Comparison of ENCODE assay signal across 8 mouse cellular contexts in the genomic region with DNA sequence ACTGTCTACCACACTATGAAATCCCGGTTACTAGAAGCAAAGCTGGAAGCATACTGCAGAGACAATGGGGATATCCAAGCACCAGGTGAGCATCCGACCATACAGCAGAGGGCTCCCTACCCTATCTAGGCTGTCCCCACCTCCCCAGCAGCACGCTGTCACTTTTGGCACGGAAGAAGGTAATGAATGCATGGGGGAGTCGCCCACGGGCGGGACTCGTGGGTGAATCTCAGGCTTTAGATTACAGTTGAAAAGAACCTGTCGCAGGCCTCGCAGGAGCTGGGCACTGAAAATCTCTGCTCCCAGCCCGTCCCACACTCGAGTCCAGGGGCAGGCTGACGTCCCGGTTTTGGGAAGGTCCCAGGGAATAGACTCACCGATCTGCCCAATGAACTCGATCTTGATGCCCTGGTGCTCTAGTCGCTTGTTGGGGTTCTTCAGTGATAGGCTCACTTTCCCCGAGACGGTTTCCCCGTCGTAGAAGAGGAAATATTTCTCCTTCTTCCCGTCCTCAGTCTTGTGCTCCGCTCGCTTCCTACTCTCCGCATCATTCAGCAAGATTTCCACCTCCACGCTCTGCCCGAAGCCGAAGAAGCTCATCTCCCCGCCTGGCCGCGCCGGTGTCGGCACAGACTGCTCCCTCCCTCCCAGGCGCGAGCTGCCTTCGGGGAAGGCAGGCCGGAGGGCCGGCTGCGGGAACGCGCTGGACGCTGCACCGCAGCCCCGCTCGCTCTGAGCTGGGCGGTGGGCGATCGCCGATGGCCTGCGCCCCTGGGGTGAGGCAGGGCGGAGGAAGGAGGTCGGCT. TPM values are rescaled to one million over a fixed set of nuclear protein-coding genes. Genes with fewer than 3 reads are reported as not detected.
DNase-seq lines count a peak whose midpoint lies in the region; ATAC-seq and TF ChIP-seq lines count a peak whose summit lies in the region.

No protein-coding gene starts in this region.

- no peak for TF ChIP-seq POLR2A in bone marrow, adult 2 months (IDR thresholded peaks at IDR 0.05; ENCODE audit: borderline replicate concordance, control insufficient read depth, low read depth, low read length)

- no peak for TF ChIP-seq EP300 in stomach, postnatal 0 days (optimal IDR thresholded peaks at IDR 0.05)

- no peaks in the 10 kb centered on the region for H3K27me3 ChIP-seq in erythroblast, embryonic 14.5 days (ENCODE audit: control insufficient read depth)
- no peaks in the 10 kb centered on the region for H3K27me3 ChIP-seq in heart, embryonic 13.5 days (replicated peaks)
- no peaks in the 10 kb centered on the region for H3K27me3 ChIP-seq in kidney, postnatal 0 days (ENCODE audit: insufficient read depth, low read length)
- no peaks in the 10 kb centered on the region for H3K27me3 ChIP-seq in liver, embryonic 13.5 days
- H3K27me3 ChIP-seq in neural tube, embryonic 12.5 days (replicated peaks): no peaks in the 10 kb centered on the region
- no peaks in the 10 kb centered on the region for H3K27me3 ChIP-seq in stomach, postnatal 0 days (ENCODE audit: control insufficient read depth, insufficient read depth, low read length)

- H3K4me3 ChIP-seq in bone marrow, adult 2 months (replicated peaks; ENCODE audit: control insufficient read depth, low read depth, low read length): peak overlapping the region; percentile 95
- H3K4me3 ChIP-seq in erythroblast, embryonic 14.5 days (replicated peaks): peak overlapping the region; percentile 100
- H3K4me3 ChIP-seq in heart, embryonic 13.5 days: peak overlapping the region; percentile 99
- H3K4me3 ChIP-seq in kidney, postnatal 0 days (replicated peaks; ENCODE audit: low read depth, low read length): peak overlapping the region; percentile 94
- H3K4me3 ChIP-seq in liver, embryonic 13.5 days (replicated peaks): peak overlapping the region; percentile 97
- H3K4me3 ChIP-seq in neural tube, embryonic 12.5 days: peak overlapping the region; percentile 95
- peak overlapping the region; percentile 95 for H3K4me3 ChIP-seq in stomach, postnatal 0 days (ENCODE audit: low read depth, low read length)

- no peaks in the 10 kb centered on the region for H3K9me3 ChIP-seq in erythroblast, embryonic 14.5 days (ENCODE audit: control insufficient read depth, low read length)
- no peaks in the 10 kb centered on the region for H3K9me3 ChIP-seq in heart, embryonic 13.5 days
- no peaks in the 10 kb centered on the region for H3K9me3 ChIP-seq in kidney, postnatal 0 days (replicated peaks; ENCODE audit: low read length)
- no peaks in the 10 kb centered on the region for H3K9me3 ChIP-seq in liver, embryonic 13.5 days (replicated peaks)
- H3K9me3 ChIP-seq in neural tube, embryonic 12.5 days: no peaks in the 10 kb centered on the region
- no peaks in the 10 kb centered on the region for H3K9me3 ChIP-seq in stomach, postnatal 0 days (ENCODE audit: control insufficient read depth, low read length)

- ATAC-seq in heart, embryonic 13.5 days (ENCODE audit: extremely low read depth, insufficient number of reproducible peaks, low FRiP score, low TSS enrichment): peak; percentile 7; the same call in 1 of the 2 replicates
- no peak; the same call in 1 of the 2 replicates for ATAC-seq in kidney, postnatal 0 days (replicated peaks; ENCODE audit: low FRiP score, low read depth)
- peak; percentile 45 for ATAC-seq in liver, embryonic 13.5 days (ENCODE audit: low read depth)
- peak; percentile 23 for ATAC-seq in neural tube, embryonic 12.5 days (ENCODE audit: low FRiP score, low read depth)
- ATAC-seq in stomach, postnatal 0 days (ENCODE audit: low FRiP score, low TSS enrichment): peak; percentile 42; the same call in 1 of the 2 replicates

- under 1% methylated on average over 52 of the region's 52 CpGs for WGBS in bone marrow, adult 2 months
- under 1% methylated on average over 52 of the region's 52 CpGs for WGBS in heart, embryonic 13.5 days
- under 1% methylated on average over 52 of the region's 52 CpGs for WGBS in kidney, postnatal 0 days
- under 1% methylated on average over 52 of the region's 52 CpGs for WGBS in liver, embryonic 13.5 days (ENCODE audit: insufficient replicate concordance)
- WGBS in neural tube, embryonic 12.5 days: under 1% methylated on average over 52 of the region's 52 CpGs
- under 1% methylated on average over 50 of the region's 52 CpGs for WGBS in stomach, postnatal 0 days

- H3K27ac ChIP-seq in bone marrow, adult 2 months (ENCODE audit: control insufficient read depth, insufficient read depth, low read depth, low read length, poor library complexity): peak overlapping the region; percentile 78
- H3K27ac ChIP-seq in heart, embryonic 13.5 days (replicated peaks): peak overlapping the region; percentile 93
- peak overlapping the region; percentile 90 for H3K27ac ChIP-seq in kidney, postnatal 0 days
- peak overlapping the region; percentile 84 for H3K27ac ChIP-seq in liver, embryonic 13.5 days
- H3K27ac ChIP-seq in neural tube, embryonic 12.5 days: peak overlapping the region; percentile 75
- H3K27ac ChIP-seq in stomach, postnatal 0 days (replicated peaks): peak overlapping the region; percentile 97

- peaks cover 23% of the 10 kb centered on the region for H3K36me3 ChIP-seq in erythroblast, embryonic 14.5 days (ENCODE audit: control insufficient read depth)
- peaks cover 18% of the 10 kb centered on the region for H3K36me3 ChIP-seq in heart, embryonic 13.5 days
- H3K36me3 ChIP-seq in kidney, postnatal 0 days (ENCODE audit: insufficient read depth, low read length): no peaks in the 10 kb centered on the region
- H3K36me3 ChIP-seq in liver, embryonic 13.5 days: peaks cover 13% of the 10 kb centered on the region
- peaks cover 4% of the 10 kb centered on the region; the same call in 1 of the 2 replicates for H3K36me3 ChIP-seq in neural tube, embryonic 12.5 days
- H3K36me3 ChIP-seq in stomach, postnatal 0 days (ENCODE audit: control insufficient read depth, insufficient read depth, low read length): no peaks in the 10 kb centered on the region

- peaks cover 5% of the 10 kb centered on the region for H3K4me1 ChIP-seq in bone marrow, adult 2 months (ENCODE audit: control insufficient read depth, insufficient read depth, low read length)
- peaks cover 55% of the 10 kb centered on the region for H3K4me1 ChIP-seq in erythroblast, embryonic 14.5 days (ENCODE audit: control insufficient read depth)
- H3K4me1 ChIP-seq in heart, embryonic 13.5 days: peaks cover 48% of the 10 kb centered on the region
- H3K4me1 ChIP-seq in kidney, postnatal 0 days (replicated peaks; ENCODE audit: insufficient read depth, low read length): peaks cover 23% of the 10 kb centered on the region
- H3K4me1 ChIP-seq in liver, embryonic 13.5 days (replicated peaks): peaks cover 52% of the 10 kb centered on the region
- peaks cover 44% of the 10 kb centered on the region for H3K4me1 ChIP-seq in neural tube, embryonic 12.5 days
- H3K4me1 ChIP-seq in stomach, postnatal 0 days (replicated peaks; ENCODE audit: control insufficient read depth, insufficient read depth): peaks cover 7% of the 10 kb centered on the region; the same call in 1 of the 2 replicates

- peak overlapping the region; percentile 97 for H3K4me2 ChIP-seq in heart, embryonic 13.5 days
- H3K4me2 ChIP-seq in kidney, postnatal 0 days (ENCODE audit: low read length): peak overlapping the region; percentile 63
- H3K4me2 ChIP-seq in liver, embryonic 13.5 days: peak overlapping the region; percentile 96
- H3K4me2 ChIP-seq in neural tube, embryonic 12.5 days (replicated peaks): peak overlapping the region; percentile 87
- H3K4me2 ChIP-seq in stomach, postnatal 0 days (replicated peaks; ENCODE audit: low read depth): peak overlapping the region; percentile 93

- peak overlapping the region; percentile 99 for H3K9ac ChIP-seq in heart, embryonic 13.5 days
- peak overlapping the region; percentile 93 for H3K9ac ChIP-seq in kidney, postnatal 0 days (ENCODE audit: low read depth, low read length)
- H3K9ac ChIP-seq in liver, embryonic 13.5 days: peak overlapping the region; percentile 93
- H3K9ac ChIP-seq in neural tube, embryonic 12.5 days: peak overlapping the region; percentile 86
- peak overlapping the region; percentile 90 for H3K9ac ChIP-seq in stomach, postnatal 0 days (ENCODE audit: low read length)

- peak; percentile 27; the same call in 1 of the 2 replicates for TF ChIP-seq CTCF in bone marrow, adult 2 months (IDR thresholded peaks at IDR 0.05; ENCODE audit: control insufficient read depth, insufficient read depth, low read length)
- TF ChIP-seq CTCF in kidney, postnatal 0 days (IDR thresholded peaks at IDR 0.05; ENCODE audit: low read depth): peak; percentile 38; the same call in 1 of the 2 replicates
- peak; percentile 50 for TF ChIP-seq CTCF in stomach, postnatal 0 days (IDR thresholded peaks at IDR 0.05; ENCODE audit: low read depth)

- DNase-seq in CD4-positive helper T cell, adult 2 months (ENCODE audit: low read depth, low spot score): peak; percentile 77
- peak; percentile 47 for DNase-seq in kidney, postnatal 0 days (ENCODE audit: low spot score)
- DNase-seq in liver, embryonic 13.5 days: peak; percentile 21
- DNase-seq in stomach, postnatal 0 days (ENCODE audit: low spot score): peak; percentile 60

RNA-seq across cellular contexts. Expression of gene Vps26b, which starts 0.6 kb away (rescaled TPM):
- polyA plus RNA-seq in bone marrow, adult 2 months (2011; ENCODE audit: insufficient read depth, insufficient read length, low replicate concordance, missing spikeins): 6.6 and 17.7 TPM in 2 replicates
- 1.0 and 1.1 TPM in 2 replicates for polyA plus RNA-seq in erythroblast, embryonic 14.5 days (2012)
- polyA plus RNA-seq in heart, embryonic 13.5 days (2015; fragmentation: Nextera tagmentation; extraction: Ambion mirVana): 19.8 and 21.1 TPM in 2 replicates
- 27.7 and 28.1 TPM in 2 replicates for polyA plus RNA-seq in kidney, postnatal 0 days (2015; fragmentation: Nextera tagmentation; extraction: Ambion mirVana)
- polyA plus RNA-seq in liver, embryonic 13.5 days (2015; fragmentation: Nextera tagmentation; extraction: Ambion mirVana): 10.2 and 12.2 TPM in 2 replicates
- polyA plus RNA-seq in neural tube, embryonic 12.5 days (2016; fragmentation: Nextera tagmentation; extraction: Ambion mirVana): 66.2 TPM in 2 replicates
- polyA plus RNA-seq in stomach, postnatal 0 days (2015; fragmentation: Nextera tagmentation; extraction: Ambion mirVana): 18.0 and 19.6 TPM in 2 replicates

RNA-seq across cellular contexts. Expression of gene Ncapd3, which starts 0.8 kb away (rescaled TPM):
- polyA plus RNA-seq in bone marrow, adult 2 months (2011; ENCODE audit: insufficient read depth, insufficient read length, low replicate concordance, missing spikeins): 25.6 and 32.8 TPM in 2 replicates
- polyA plus RNA-seq in erythroblast, embryonic 14.5 days (2012): 1.2 and 1.5 TPM in 2 replicates
- 16.5 and 18.1 TPM in 2 replicates for polyA plus RNA-seq in heart, embryonic 13.5 days (2015; fragmentation: Nextera tagmentation; extraction: Ambion mirVana)
- polyA plus RNA-seq in kidney, postnatal 0 days (2015; fragmentation: Nextera tagmentation; extraction: Ambion mirVana): 13.0 and 15.3 TPM in 2 replicates
- polyA plus RNA-seq in liver, embryonic 13.5 days (2015; fragmentation: Nextera tagmentation; extraction: Ambion mirVana): 25.0 and 32.7 TPM in 2 replicates
- polyA plus RNA-seq in neural tube, embryonic 12.5 days (2016; fragmentation: Nextera tagmentation; extraction: Ambion mirVana): 24.8 and 27.6 TPM in 2 replicates
- 6.8 and 7.5 TPM in 2 replicates for polyA plus RNA-seq in stomach, postnatal 0 days (2015; fragmentation: Nextera tagmentation; extraction: Ambion mirVana)

RNA-seq across cellular contexts. Expression of gene Thyn1, which starts 29.7 kb away (rescaled TPM):
- 23.6 and 42.5 TPM in 2 replicates for polyA plus RNA-seq in bone marrow, adult 2 months (2011; ENCODE audit: insufficient read depth, insufficient read length, low replicate concordance, missing spikeins)
- polyA plus RNA-seq in erythroblast, embryonic 14.5 days (2012): 0.09 and 0.14 TPM in 2 replicates
- 95.5 and 103 TPM in 2 replicates for polyA plus RNA-seq in heart, embryonic 13.5 days (2015; fragmentation: Nextera tagmentation; extraction: Ambion mirVana)
- 153 and 154 TPM in 2 replicates for polyA plus RNA-seq in kidney, postnatal 0 days (2015; fragmentation: Nextera tagmentation; extraction: Ambion mirVana)
- 72.1 and 74.2 TPM in 2 replicates for polyA plus RNA-seq in liver, embryonic 13.5 days (2015; fragmentation: Nextera tagmentation; extraction: Ambion mirVana)
- polyA plus RNA-seq in neural tube, embryonic 12.5 days (2016; fragmentation: Nextera tagmentation; extraction: Ambion mirVana): 128 and 136 TPM in 2 replicates
- 94.3 and 106 TPM in 2 replicates for polyA plus RNA-seq in stomach, postnatal 0 days (2015; fragmentation: Nextera tagmentation; extraction: Ambion mirVana)

RNA-seq across cellular contexts. Expression of gene Acad8, which starts 29.9 kb away (rescaled TPM):
- 5.5 and 12.0 TPM in 2 replicates for polyA plus RNA-seq in bone marrow, adult 2 months (2011; ENCODE audit: insufficient read depth, insufficient read length, low replicate concordance, missing spikeins)
- polyA plus RNA-seq in erythroblast, embryonic 14.5 days (2012): 0.09 and 0.10 TPM in 2 replicates
- polyA plus RNA-seq in heart, embryonic 13.5 days (2015; fragmentation: Nextera tagmentation; extraction: Ambion mirVana): 34.0 and 40.4 TPM in 2 replicates
- 45.9 and 52.2 TPM in 2 replicates for polyA plus RNA-seq in kidney, postnatal 0 days (2015; fragmentation: Nextera tagmentation; extraction: Ambion mirVana)
- 10.3 and 14.2 TPM in 2 replicates for polyA plus RNA-seq in liver, embryonic 13.5 days (2015; fragmentation: Nextera tagmentation; extraction: Ambion mirVana)
- polyA plus RNA-seq in neural tube, embryonic 12.5 days (2016; fragmentation: Nextera tagmentation; extraction: Ambion mirVana): 34.1 and 39.0 TPM in 2 replicates
- 37.8 and 42.9 TPM in 2 replicates for polyA plus RNA-seq in stomach, postnatal 0 days (2015; fragmentation: Nextera tagmentation; extraction: Ambion mirVana)

Comparison
In these comparisons a context has a peak if more than half of its experiments do, and no peak if none do; other contexts are left out.
1. DNase-seq: peak in every context shown above with its lines; median percentile 77 in CD4-positive helper T cell, adult 2 months; 60 in stomach, postnatal 0 days; 47 in kidney, postnatal 0 days; 21 in liver, embryonic 13.5 days.
2. RNA of gene Thyn1, which starts 29.7 kb away (polyA plus RNA-seq): 153 to 154 TPM in kidney, postnatal 0 days, 128 to 136 TPM in neural tube, embryonic 12.5 days, 94.3 to 106 TPM in stomach, postnatal 0 days, 95.5 to 103 TPM in heart, embryonic 13.5 days, 72.1 to 74.2 TPM in liver, embryonic 13.5 days and 23.6 to 42.5 TPM in bone marrow, adult 2 months; 0.09 to 0.14 TPM in erythroblast, embryonic 14.5 days; every median in the first group is over 10 times any median in the second.
3. Peak in every context shown above with its lines, with median percentiles within 50 percentile points of each other: H3K27ac ChIP-seq, H3K4me3 ChIP-seq, CTCF ChIP-seq, H3K4me2 ChIP-seq and H3K9ac ChIP-seq.